Mouse (Mus musculus) layer of hippocampus, adult 11-12 months (tissue): ENCODE results near the gene Ppp1r35.

Source experiments
- DNase-seq: peaks from one replicate; pipeline ENCODE4 v3.0.0; 2022; ENCODE audit warnings: low spot score

Ppp1r35 gene

DNA sequence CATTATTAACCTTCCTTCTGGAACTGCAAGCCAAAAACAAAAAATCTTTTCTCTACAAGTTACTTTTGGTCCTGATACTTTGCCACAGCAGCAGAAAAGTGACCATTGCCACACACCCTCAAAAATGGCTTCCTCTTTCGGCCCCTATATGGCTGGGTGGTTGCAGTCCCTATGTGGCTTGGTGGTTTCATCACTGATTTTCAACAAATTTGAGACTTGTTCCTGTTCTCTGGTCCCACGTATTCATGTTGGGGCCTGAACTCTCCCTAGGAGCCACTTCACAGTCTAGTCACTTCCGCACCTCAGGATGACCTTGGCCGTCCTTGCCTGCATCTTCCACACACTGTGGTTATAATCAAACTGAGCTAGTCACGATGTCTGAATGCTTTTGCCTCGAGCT is 50.0 kb downstream of the Ppp1r35 start:
- no peak for DNase-seq
